Mouse (Mus musculus) heart, adult 2 months (tissue): Measurements from ENCODE around the gene Riox1.

Source experiments
- CTCF ChIP-seq: fragments of 200-600 bp; IDR thresholded peaks from 2 replicates; pipeline ENCODE4 v1.8.1; 2022; ENCODE audit warnings: antibody characterized with exemption, mild to moderate bottlenecking, moderate library complexity
- EP300 ChIP-seq: fragments of 200-500 bp; IDR thresholded peaks from 2 replicates; pipeline ENCODE4 v1.6.1; 2011; ENCODE audit warnings: low read depth, low read length, control low read depth; ENCODE audit not compliant: insufficient read depth
- POLR2A ChIP-seq: fragments of 200-500 bp; IDR thresholded peaks from 2 replicates; pipeline ENCODE4 v1.6.1; 2011; ENCODE audit warnings: mild to moderate bottlenecking, low read depth, low read length, control low read depth; ENCODE audit not compliant: insufficient read depth

DNA sequence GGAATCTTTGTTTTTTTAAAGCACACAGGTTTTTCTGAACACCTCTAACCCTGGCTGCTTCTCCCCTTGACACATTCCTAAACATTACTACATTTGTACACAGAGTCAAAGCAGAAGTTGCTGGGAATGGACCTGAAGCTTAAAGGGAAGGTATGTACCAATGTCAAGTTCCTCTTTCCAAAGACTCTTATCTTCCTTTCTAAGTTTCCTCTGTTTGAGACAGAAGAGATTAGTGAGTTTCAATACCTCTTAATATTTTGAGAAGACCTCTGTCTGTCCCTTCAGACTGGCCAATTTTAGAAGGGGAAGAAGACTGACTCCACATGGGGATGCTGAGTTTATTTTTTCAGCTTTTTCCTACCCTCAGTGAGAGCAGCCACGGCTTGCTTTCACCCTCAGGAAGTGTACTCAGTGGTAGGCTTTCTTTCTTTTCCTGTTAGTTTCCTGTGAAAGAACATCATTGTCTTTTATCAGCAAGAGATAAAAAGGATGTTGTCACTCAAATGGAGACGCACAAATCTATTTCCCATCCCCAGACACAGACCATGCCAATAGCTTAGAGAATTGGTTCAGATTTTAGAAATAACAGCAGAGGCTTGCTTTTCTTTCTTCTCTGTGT, 21.1 kb upstream of the Riox1 start:
- no peak for TF ChIP-seq POLR2A
- TF ChIP-seq CTCF: no peak
- TF ChIP-seq EP300: no peak
